Mouse (Mus musculus): ENCODE data around the gene D10Jhu81e. TPM values are rescaled to one million over a fixed set of nuclear protein-coding genes. Genes with fewer than 3 reads are reported as not detected.
"Not testable (repeated sequence)": the region's sequence is repeated elsewhere in the genome, so short reads cannot be mapped to it uniquely, and the experiment has no call there.

The D10Jhu81e gene
- polyA plus RNA-seq, 1 experiment, result 16.6 TPM

GRCm38 (mm10) chr10:78192933-78193332 is 23.4 kb upstream of the D10Jhu81e start:
- no peak overlapping the region for H3K27ac ChIP-seq (ENCODE audit: insufficient read depth, low read length)
- no peak overlapping the region for H3K4me3 ChIP-seq (ENCODE audit: low read depth, low read length)
- H3K4me1 ChIP-seq (ENCODE audit: control insufficient read depth, insufficient read depth, low read length), result no peaks in the 10 kb centered on the region
- H3K9me3 ChIP-seq (replicated peaks; ENCODE audit: control insufficient read depth, insufficient read depth, low read length, poor library complexity, severe bottlenecking), result no peaks in the 10 kb centered on the region
- H3K27me3 ChIP-seq (ENCODE audit: control insufficient read depth, insufficient read depth, low read length, poor library complexity, severe bottlenecking), result no peaks in the 10 kb centered on the region
- no peak overlapping the region for H3K9ac ChIP-seq (ENCODE audit: low read depth, poor library complexity, severe bottlenecking)
- TF ChIP-seq CTCF (IDR thresholded peaks at IDR 0.05; ENCODE audit: low read depth, low read length), result no peak
- peaks cover 10% of the 10 kb centered on the region; the same call in 1 of the 2 replicates for H3K36me3 ChIP-seq (ENCODE audit: control insufficient read depth, insufficient read depth, low read length, poor library complexity, severe bottlenecking)

GRCm38 (mm10) chr10:78186076-78186475 is 16.5 kb upstream of the D10Jhu81e start:
- not testable (repeated sequence) for H3K9me3 ChIP-seq (replicated peaks; ENCODE audit: control insufficient read depth, insufficient read depth, low read length, poor library complexity, severe bottlenecking); H3K9ac ChIP-seq (ENCODE audit: low read depth, poor library complexity, severe bottlenecking); H3K27ac ChIP-seq (ENCODE audit: insufficient read depth, low read length); H3K4me3 ChIP-seq (ENCODE audit: low read depth, low read length); H3K27me3 ChIP-seq (ENCODE audit: control insufficient read depth, insufficient read depth, low read length, poor library complexity, severe bottlenecking); H3K4me1 ChIP-seq (ENCODE audit: control insufficient read depth, insufficient read depth, low read length)
- peaks cover 12% of the 10 kb centered on the region for H3K36me3 ChIP-seq (ENCODE audit: control insufficient read depth, insufficient read depth, low read length, poor library complexity, severe bottlenecking)

GRCm38 (mm10) chr10:78185381-78185725 is 15.8 kb upstream of the D10Jhu81e start:
- TF ChIP-seq POLR2A (IDR thresholded peaks at IDR 0.05; ENCODE audit: insufficient read depth, low read length) (no peak), EP300 (IDR thresholded peaks at IDR 0.05; ENCODE audit: insufficient read depth, low read depth, low read length) (no peak), CTCF (IDR thresholded peaks at IDR 0.05; ENCODE audit: low read depth, low read length) (no peak)
- H3K4me3 ChIP-seq (ENCODE audit: low read depth, low read length), result peak overlapping the region; percentile 51
- no peaks in the 10 kb centered on the region for H3K27me3 ChIP-seq (ENCODE audit: control insufficient read depth, insufficient read depth, low read length, poor library complexity, severe bottlenecking)
- H3K36me3 ChIP-seq (ENCODE audit: control insufficient read depth, insufficient read depth, low read length, poor library complexity, severe bottlenecking), result peaks cover 16% of the 10 kb centered on the region
- H3K27ac ChIP-seq (ENCODE audit: insufficient read depth, low read length), result no peak overlapping the region
- H3K9me3 ChIP-seq (replicated peaks; ENCODE audit: control insufficient read depth, insufficient read depth, low read length, poor library complexity, severe bottlenecking), result no peaks in the 10 kb centered on the region
- H3K4me1 ChIP-seq (ENCODE audit: control insufficient read depth, insufficient read depth, low read length), result no peaks in the 10 kb centered on the region
- H3K9ac ChIP-seq (ENCODE audit: low read depth, poor library complexity, severe bottlenecking), result no peak overlapping the region

GRCm38 (mm10) chr10:78184531-78185380 is 15.2 kb upstream of the D10Jhu81e start, which contains the start of gene Pwp2:
Gene Pwp2, minus strand, starts transcription at chr10:78185149.
- Histone ChIP-seq H3K9me3 (replicated peaks; ENCODE audit: control insufficient read depth, insufficient read depth, low read length, poor library complexity, severe bottlenecking) (no peaks in the 10 kb centered on the region), H3K9ac (ENCODE audit: low read depth, poor library complexity, severe bottlenecking) (peak within 1 kb of the TSS; percentile 55), H3K27ac (ENCODE audit: insufficient read depth, low read length) (no peak within 1 kb of the TSS), H3K4me1 (ENCODE audit: control insufficient read depth, insufficient read depth, low read length) (no peaks in the 10 kb centered on the region), H3K4me3 (ENCODE audit: low read depth, low read length) (peak within 1 kb of the TSS; percentile 84), H3K36me3 (ENCODE audit: control insufficient read depth, insufficient read depth, low read length, poor library complexity, severe bottlenecking) (peaks cover 16% of the 10 kb centered on the region), H3K27me3 (ENCODE audit: control insufficient read depth, insufficient read depth, low read length, poor library complexity, severe bottlenecking) (no peaks in the 10 kb centered on the region)
- TF ChIP-seq EP300 (IDR thresholded peaks at IDR 0.05; ENCODE audit: insufficient read depth, low read depth, low read length) (no peak), CTCF (IDR thresholded peaks at IDR 0.05; ENCODE audit: low read depth, low read length) (no peak), POLR2A (IDR thresholded peaks at IDR 0.05; ENCODE audit: insufficient read depth, low read length) (peak; percentile 41)

GRCm38 (mm10) chr10:78183577-78183976 is 14.0 kb upstream of the D10Jhu81e start:
- H3K27ac ChIP-seq (ENCODE audit: insufficient read depth, low read length), result no peak overlapping the region
- no peaks in the 10 kb centered on the region for H3K4me1 ChIP-seq (ENCODE audit: control insufficient read depth, insufficient read depth, low read length)
- TF ChIP-seq EP300 (IDR thresholded peaks at IDR 0.05; ENCODE audit: insufficient read depth, low read depth, low read length), result no peak
- no peak for TF ChIP-seq POLR2A (IDR thresholded peaks at IDR 0.05; ENCODE audit: insufficient read depth, low read length)
- no peak for TF ChIP-seq CTCF (IDR thresholded peaks at IDR 0.05; ENCODE audit: low read depth, low read length)
- H3K9me3 ChIP-seq (replicated peaks; ENCODE audit: control insufficient read depth, insufficient read depth, low read length, poor library complexity, severe bottlenecking), result no peaks in the 10 kb centered on the region
- no peak overlapping the region for H3K4me3 ChIP-seq (ENCODE audit: low read depth, low read length)
- H3K36me3 ChIP-seq (ENCODE audit: control insufficient read depth, insufficient read depth, low read length, poor library complexity, severe bottlenecking), result peaks cover 18% of the 10 kb centered on the region
- H3K27me3 ChIP-seq (ENCODE audit: control insufficient read depth, insufficient read depth, low read length, poor library complexity, severe bottlenecking), result no peaks in the 10 kb centered on the region
- H3K9ac ChIP-seq (ENCODE audit: low read depth, poor library complexity, severe bottlenecking), result no peak overlapping the region

GRCm38 (mm10) chr10:78182321-78182720 is 12.7 kb upstream of the D10Jhu81e start:
- no peaks in the 10 kb centered on the region for H3K4me1 ChIP-seq (ENCODE audit: control insufficient read depth, insufficient read depth, low read length)
- no peaks in the 10 kb centered on the region for H3K9me3 ChIP-seq (replicated peaks; ENCODE audit: control insufficient read depth, insufficient read depth, low read length, poor library complexity, severe bottlenecking)
- no peak overlapping the region for H3K4me3 ChIP-seq (ENCODE audit: low read depth, low read length)
- peaks cover 30% of the 10 kb centered on the region for H3K36me3 ChIP-seq (ENCODE audit: control insufficient read depth, insufficient read depth, low read length, poor library complexity, severe bottlenecking)
- TF ChIP-seq EP300 (IDR thresholded peaks at IDR 0.05; ENCODE audit: insufficient read depth, low read depth, low read length) (no peak), CTCF (IDR thresholded peaks at IDR 0.05; ENCODE audit: low read depth, low read length) (no peak), POLR2A (IDR thresholded peaks at IDR 0.05; ENCODE audit: insufficient read depth, low read length) (no peak)
- no peak overlapping the region for H3K9ac ChIP-seq (ENCODE audit: low read depth, poor library complexity, severe bottlenecking)
- no peaks in the 10 kb centered on the region for H3K27me3 ChIP-seq (ENCODE audit: control insufficient read depth, insufficient read depth, low read length, poor library complexity, severe bottlenecking)
- no peak overlapping the region for H3K27ac ChIP-seq (ENCODE audit: insufficient read depth, low read length)

All from ES-Bruce4 (cell line).